Mouse (Mus musculus): ENCODE measurements at regions not wholly inside any gene's neighbourhood (a gene's known extent, or its start where the extent isn't known, plus 50 kb on each side); places are given as distances from the start of the nearest gene placed in this dataset.

DNA sequence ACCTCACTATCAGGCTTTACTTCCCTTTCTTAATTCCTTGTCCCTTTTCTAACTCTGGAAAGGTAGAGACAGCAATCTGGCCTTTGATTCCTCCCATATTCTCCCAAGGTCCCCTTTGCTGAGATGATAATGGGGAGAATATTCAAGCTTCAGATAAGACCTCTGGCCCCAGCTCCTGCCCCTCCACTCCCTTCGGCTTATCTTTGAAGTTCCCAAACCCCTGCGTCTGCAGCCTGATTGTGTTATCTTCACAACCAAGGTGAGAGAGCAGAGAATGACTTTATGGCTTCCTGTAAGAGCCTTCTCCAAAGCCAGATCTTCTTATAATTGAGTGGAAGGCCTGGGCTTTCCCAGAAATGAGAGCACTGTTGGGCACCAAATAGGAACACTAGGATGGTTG, 882.6 kb upstream of the A1bg start:
- WGBS = 30% methylated on average over 2 of the region's 2 CpGs
- no peak overlapping the region for H3K4me3 ChIP-seq

DNA sequence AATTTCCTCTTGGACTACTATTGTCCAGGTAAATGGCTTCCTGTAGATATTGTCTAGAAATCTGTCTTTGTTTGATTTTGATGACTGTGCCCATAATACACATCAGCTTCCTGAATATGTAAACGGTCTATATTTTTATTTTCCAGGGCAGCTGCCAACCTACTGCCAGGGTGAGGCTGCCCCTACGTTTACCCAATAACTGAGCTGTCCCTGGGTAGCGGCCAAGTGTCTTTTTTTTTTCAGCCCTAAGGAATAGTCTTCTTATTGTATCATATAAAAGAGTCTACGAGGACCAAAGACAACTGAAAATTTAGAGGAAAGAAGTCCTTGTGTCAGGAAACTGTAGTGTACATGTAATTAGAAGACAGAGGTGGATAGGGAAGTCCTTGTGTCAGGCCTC, 877.3 kb upstream of the A1bg start:
- 89% methylated on average over 4 of the region's 4 CpGs for WGBS
- Histone ChIP-seq H3K27ac (no peak overlapping the region), H3K4me3 (no peak overlapping the region), H3K36me3 (no peaks in the 10 kb centered on the region), H3K27me3 (ENCODE audit: low read depth, poor library complexity, severe bottlenecking) (no peaks in the 10 kb centered on the region), H3K9me3 (replicated peaks) (no peaks in the 10 kb centered on the region), H3K4me1 (no peaks in the 10 kb centered on the region)
- no peak for DNase-seq (ENCODE audit: low spot score)

More for the DNA sequence above, 882.6 kb upstream of the A1bg start:
- Histone ChIP-seq H3K27ac (no peak overlapping the region), H3K9me3 (replicated peaks) (no peaks in the 10 kb centered on the region), H3K27me3 (ENCODE audit: low read depth, poor library complexity, severe bottlenecking) (no peaks in the 10 kb centered on the region), H3K4me1 (no peaks in the 10 kb centered on the region), H3K36me3 (no peaks in the 10 kb centered on the region)
- DNase-seq (ENCODE audit: low spot score) = no peak

DNA sequence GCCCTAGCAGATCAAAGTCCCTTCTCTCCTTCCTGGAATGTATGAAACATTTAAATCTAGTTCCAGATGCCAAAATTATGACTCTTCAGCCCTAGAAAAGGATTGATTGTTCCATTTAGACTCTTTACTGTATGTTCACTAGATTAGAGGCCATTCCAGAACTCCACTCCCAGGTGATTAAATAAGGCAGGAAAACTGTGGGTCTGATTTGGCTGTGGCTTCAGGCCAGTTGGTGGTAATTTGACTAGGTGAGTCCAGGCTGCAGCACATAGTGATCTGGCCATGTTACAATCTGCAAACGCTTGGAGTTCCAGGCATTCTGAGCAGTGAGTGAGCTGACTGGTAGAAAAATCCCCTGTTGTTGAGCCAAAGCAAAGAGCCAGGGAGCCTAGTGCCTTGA, 875.0 kb upstream of the A1bg start:
- H3K27ac ChIP-seq = no peak overlapping the region
- no peak overlapping the region for H3K4me3 ChIP-seq
- no peaks in the 10 kb centered on the region for H3K9me3 ChIP-seq (replicated peaks)
- no peaks in the 10 kb centered on the region for H3K4me1 ChIP-seq
- DNase-seq (ENCODE audit: low spot score) = no peak
- no peaks in the 10 kb centered on the region for H3K27me3 ChIP-seq (ENCODE audit: low read depth, poor library complexity, severe bottlenecking)
- H3K36me3 ChIP-seq = no peaks in the 10 kb centered on the region
- 67% methylated on average over 1 of the region's 1 CpGs for WGBS

DNA sequence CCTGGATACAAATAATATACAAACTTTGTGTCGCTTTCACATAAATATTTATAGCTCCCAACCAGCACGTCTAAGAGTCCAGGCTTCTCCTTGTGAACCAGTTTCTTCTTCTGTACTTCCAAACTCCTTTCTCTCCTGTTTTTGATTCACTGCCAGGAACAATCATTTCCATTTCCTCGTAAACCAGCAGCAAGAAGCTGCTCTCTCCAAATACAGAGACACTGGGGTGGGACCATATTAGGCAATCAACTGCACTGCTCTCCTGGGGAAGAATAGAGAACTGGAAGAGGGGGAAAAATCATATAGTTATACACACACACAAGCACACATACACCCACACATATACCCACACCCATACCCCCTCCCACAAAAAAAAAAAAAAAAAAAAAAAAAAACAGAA, 871.7 kb upstream of the A1bg start:
- no peak for DNase-seq (ENCODE audit: low spot score)
- Histone ChIP-seq H3K27ac (no peak overlapping the region), H3K4me1 (no peaks in the 10 kb centered on the region), H3K27me3 (ENCODE audit: low read depth, poor library complexity, severe bottlenecking) (no peaks in the 10 kb centered on the region), H3K9me3 (replicated peaks) (no peaks in the 10 kb centered on the region), H3K4me3 (no peak overlapping the region), H3K36me3 (no peaks in the 10 kb centered on the region)
- 81% methylated on average over 3 of the region's 3 CpGs for WGBS

DNA sequence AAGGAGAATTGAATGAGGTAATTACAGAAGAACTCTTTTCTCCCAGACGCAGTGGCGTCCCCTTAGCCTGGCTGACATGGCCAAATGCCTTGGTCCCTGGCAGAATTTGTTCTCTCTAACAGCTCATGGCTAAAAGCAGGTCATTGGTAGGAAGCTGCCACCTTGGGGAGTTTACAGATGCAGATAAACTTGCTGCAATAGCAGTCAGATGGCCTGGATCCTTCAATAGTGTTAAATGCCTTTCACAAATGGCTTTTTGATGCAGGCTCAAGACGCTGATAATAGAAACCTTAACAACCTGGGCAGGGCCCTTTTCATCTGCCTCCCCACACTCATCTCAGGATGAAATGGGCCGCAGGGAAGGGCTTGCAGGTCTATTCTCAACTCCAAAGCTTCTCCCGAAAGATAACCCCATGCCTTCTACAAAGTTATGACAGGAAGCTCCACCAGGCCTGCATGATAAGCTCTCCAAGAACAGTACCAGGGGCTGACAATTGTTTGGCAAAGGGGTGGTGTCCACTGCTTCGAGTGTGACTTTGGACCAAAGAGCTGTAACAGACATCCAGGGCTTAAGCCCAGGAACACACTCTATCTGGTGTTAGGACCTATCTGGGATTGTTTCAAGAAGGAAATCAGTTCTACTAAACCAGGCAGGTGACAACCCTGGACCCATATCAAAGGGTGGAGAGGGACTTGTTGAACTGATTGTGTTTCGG, 867.2 kb upstream of the A1bg start:
- Histone ChIP-seq H3K36me3 (no peaks in the 10 kb centered on the region), H3K27me3 (ENCODE audit: low read depth, poor library complexity, severe bottlenecking) (no peaks in the 10 kb centered on the region), H3K4me1 (no peaks in the 10 kb centered on the region), H3K9me3 (replicated peaks) (no peaks in the 10 kb centered on the region), H3K27ac (no peak overlapping the region), H3K4me3 (no peak overlapping the region)
- 45% methylated on average over 7 of the region's 7 CpGs for WGBS
- DNase-seq (ENCODE audit: low spot score) = no peak

DNA sequence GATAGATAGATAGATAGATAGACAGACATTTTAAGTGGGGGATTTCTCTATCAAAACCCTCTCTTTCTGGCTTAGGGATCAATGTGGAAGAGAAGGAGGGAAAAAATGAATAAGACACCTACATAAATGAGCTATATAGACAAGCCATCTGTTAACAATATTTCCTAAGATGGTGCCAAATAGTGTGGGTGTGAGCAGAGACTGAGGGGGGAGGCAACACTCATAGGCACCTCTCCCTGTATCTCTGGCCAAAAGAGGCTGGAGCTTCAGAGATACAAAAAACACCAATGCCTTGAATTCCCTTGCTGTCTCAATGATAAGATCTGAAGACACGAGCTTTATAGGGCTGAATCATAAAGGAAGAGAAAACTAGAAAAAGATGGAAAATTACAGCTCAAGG, 864.2 kb upstream of the A1bg start:
- Histone ChIP-seq H3K27ac (no peak overlapping the region), H3K4me3 (no peak overlapping the region), H3K9me3 (replicated peaks) (no peaks in the 10 kb centered on the region), H3K27me3 (ENCODE audit: low read depth, poor library complexity, severe bottlenecking) (no peaks in the 10 kb centered on the region), H3K4me1 (no peaks in the 10 kb centered on the region), H3K36me3 (no peaks in the 10 kb centered on the region)
- no peak for DNase-seq (ENCODE audit: low spot score)
- 80% methylated on average over 1 of the region's 1 CpGs for WGBS

DNA sequence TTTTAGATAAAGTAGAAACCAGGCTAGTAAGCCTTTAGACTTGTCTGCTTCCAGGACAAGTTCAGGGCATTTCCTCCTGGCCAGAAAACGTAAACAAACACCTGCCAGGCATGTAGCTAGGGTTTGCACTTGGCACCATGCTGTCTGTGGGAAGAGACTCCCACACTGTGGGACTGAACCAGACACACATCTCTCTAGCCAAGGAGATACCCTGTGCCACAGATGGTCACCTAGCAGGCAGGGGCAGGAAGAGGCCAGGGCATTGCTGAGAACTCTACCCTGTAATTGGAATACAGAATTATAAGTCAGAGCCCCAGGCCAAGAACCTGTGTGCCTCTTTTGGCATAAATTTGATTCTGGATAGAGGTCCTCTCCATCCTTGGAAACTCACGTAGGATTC, 858.7 kb upstream of the A1bg start:
- DNase-seq (ENCODE audit: low spot score) = no peak
- Histone ChIP-seq H3K4me3 (no peak overlapping the region), H3K27me3 (ENCODE audit: low read depth, poor library complexity, severe bottlenecking) (no peaks in the 10 kb centered on the region), H3K27ac (no peak overlapping the region), H3K4me1 (no peaks in the 10 kb centered on the region), H3K9me3 (replicated peaks) (no peaks in the 10 kb centered on the region), H3K36me3 (no peaks in the 10 kb centered on the region)
- 84% methylated on average over 2 of the region's 2 CpGs for WGBS

DNA sequence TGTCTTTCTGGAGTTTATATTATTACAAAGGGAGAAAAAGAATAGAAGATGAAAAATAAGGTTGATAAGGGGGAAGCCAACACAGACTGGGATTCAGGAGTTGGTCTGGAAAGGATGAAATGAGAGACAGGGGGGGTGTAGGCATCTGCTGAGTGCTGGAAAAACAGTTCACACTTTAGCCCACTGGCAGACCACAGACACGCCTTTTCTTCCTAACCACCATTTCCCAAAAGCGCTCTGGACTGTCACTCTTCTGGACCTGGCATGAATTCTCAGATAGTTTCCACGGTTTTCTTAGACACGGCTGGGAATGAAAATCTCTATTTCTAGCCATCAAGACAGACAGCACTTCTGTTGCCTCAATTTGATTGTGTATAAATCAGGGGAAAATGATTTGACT, 850.2 kb upstream of the A1bg start:
- no peak for DNase-seq (ENCODE audit: low spot score)
- Histone ChIP-seq H3K4me1 (peaks cover 6% of the 10 kb centered on the region), H3K36me3 (no peaks in the 10 kb centered on the region), H3K9me3 (replicated peaks) (no peaks in the 10 kb centered on the region), H3K4me3 (no peak overlapping the region), H3K27me3 (ENCODE audit: low read depth, poor library complexity, severe bottlenecking) (no peaks in the 10 kb centered on the region), H3K27ac (no peak overlapping the region)
- 98% methylated on average over 4 of the region's 4 CpGs for WGBS

DNA sequence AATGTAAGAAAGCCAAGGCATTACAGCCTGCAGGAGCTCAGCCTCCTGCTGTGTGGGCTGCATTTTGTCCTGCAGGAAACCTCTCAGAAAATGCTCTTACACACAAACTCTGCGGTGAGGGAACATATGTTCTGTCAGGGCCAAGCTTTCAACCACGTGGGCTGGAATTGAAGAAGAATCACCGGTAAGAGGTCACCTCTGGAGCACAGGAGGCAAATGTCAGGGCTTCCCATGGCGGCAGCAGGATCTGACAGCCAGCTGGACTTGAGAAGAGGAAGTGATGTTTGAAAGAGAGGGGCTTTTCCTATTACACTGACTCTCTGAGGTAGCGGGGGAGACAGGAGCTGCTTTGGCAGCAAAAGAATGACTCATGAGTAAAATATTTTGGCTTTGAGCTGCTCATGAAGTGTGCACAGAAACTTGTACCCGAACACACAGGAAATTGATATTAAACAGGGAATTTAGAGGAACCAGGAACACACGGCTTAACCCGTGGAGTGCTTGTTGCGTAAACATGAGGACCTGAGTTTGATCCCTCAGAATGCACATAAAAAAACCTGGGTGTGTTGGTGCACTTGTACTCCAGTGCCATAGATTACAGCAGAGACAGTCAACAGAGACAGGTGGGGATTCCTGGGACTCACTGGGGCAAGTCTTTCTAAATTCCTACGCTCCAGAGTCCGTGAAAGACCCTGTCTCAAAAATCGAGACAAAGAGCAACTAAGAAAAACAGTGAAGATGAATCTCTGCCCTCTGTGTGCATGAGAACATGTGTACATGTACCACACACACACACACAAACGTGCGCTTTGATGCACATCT, 848.1 kb upstream of the A1bg start:
- Histone ChIP-seq H3K4me1 (peaks cover 6% of the 10 kb centered on the region), H3K27ac (no peak overlapping the region), H3K4me3 (no peak overlapping the region), H3K36me3 (no peaks in the 10 kb centered on the region), H3K9me3 (replicated peaks) (no peaks in the 10 kb centered on the region), H3K27me3 (ENCODE audit: low read depth, poor library complexity, severe bottlenecking) (no peaks in the 10 kb centered on the region)
- DNase-seq (ENCODE audit: low spot score) = no peak
- WGBS = 67% methylated on average over 14 of the region's 14 CpGs

DNA sequence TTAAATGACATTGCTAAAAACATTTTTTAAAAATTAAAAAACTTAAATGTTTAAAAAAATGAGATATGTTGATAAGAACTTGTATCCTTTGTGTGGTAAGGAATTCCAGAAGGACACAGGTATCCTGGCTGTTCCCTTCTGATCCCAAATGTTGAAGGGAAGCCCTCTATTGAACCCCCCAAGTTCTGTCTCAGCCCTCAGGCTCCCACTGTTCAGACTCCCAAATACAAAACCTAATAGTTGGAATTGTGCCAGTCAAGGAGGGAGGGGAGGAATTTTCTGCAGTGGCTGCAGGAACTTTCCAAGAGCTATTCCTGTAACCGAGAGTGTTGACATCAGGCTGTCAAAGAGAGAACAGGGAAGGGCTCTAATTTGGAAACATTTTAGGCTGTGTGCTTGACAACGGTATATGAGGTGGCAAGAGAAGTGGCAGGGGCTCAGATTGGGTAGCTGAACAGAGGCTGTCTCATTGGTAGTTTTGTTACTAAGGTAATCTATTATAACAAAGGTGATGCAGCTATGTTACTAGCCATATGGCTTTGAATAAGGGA, 843.8 kb upstream of the A1bg start:
- no peak for DNase-seq (ENCODE audit: low spot score)
- no peak overlapping the region for H3K4me3 ChIP-seq
- no peaks in the 10 kb centered on the region for H3K36me3 ChIP-seq
- H3K9me3 ChIP-seq (replicated peaks) = no peaks in the 10 kb centered on the region
- 63% methylated on average over 2 of the region's 2 CpGs for WGBS
- H3K27ac ChIP-seq = no peak overlapping the region
- H3K4me1 ChIP-seq = peaks cover 6% of the 10 kb centered on the region
- no peaks in the 10 kb centered on the region for H3K27me3 ChIP-seq (ENCODE audit: low read depth, poor library complexity, severe bottlenecking)

DNA sequence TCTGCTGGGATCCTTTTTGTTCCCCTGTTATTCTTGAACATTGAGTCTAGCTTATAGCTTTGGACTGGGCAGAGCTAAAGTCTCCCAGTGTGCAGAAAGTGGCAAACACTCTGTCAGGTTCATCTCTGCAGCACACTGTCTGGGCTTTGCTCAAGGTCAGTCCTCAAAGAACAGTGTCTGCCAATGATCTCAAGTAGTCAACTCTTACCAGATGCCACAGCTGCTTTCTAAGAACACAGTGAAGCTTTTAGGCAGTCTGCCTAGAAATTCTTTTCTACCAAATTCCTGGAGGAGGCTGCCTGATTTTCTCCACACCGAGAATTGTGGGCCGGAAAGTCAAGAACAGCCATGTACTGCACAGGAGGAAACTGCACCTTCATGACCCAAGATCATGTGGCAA, 831.0 kb upstream of the A1bg start:
- WGBS = 94% methylated on average over 2 of the region's 2 CpGs
- no peak overlapping the region for H3K4me3 ChIP-seq
- no peak for DNase-seq (ENCODE audit: low spot score)
- H3K4me1 ChIP-seq = no peaks in the 10 kb centered on the region
- H3K27me3 ChIP-seq (ENCODE audit: low read depth, poor library complexity, severe bottlenecking) = no peaks in the 10 kb centered on the region
- H3K27ac ChIP-seq = no peak overlapping the region
- H3K36me3 ChIP-seq = no peaks in the 10 kb centered on the region
- no peaks in the 10 kb centered on the region for H3K9me3 ChIP-seq (replicated peaks)

DNA sequence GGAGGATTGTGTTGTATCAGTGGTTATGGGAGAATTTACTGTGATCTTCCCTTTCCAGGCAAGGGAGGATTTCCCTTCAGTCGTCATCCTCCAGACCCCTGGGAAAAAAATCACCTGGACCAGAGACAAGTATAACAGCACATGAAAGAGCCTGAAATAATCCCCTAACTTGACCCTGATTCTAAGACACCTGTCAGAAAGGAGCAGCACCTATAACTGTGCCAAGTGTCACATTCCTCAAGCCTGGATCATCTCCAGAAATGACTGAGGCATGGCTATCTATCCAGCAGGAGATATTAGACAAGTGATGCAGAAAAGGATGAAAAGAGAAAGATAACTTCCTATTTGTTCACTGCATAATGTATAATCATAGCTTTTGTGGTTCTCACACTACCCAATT, 800.9 kb upstream of the A1bg start:
- no peak for DNase-seq (ENCODE audit: low spot score)
- no peaks in the 10 kb centered on the region for H3K36me3 ChIP-seq
- no peaks in the 10 kb centered on the region for H3K27me3 ChIP-seq (ENCODE audit: low read depth, poor library complexity, severe bottlenecking)
- H3K4me3 ChIP-seq = no peak overlapping the region
- WGBS = 56% methylated on average over 1 of the region's 1 CpGs
- H3K4me1 ChIP-seq = no peaks in the 10 kb centered on the region
- no peak overlapping the region for H3K27ac ChIP-seq
- no peaks in the 10 kb centered on the region for H3K9me3 ChIP-seq (replicated peaks)

DNA sequence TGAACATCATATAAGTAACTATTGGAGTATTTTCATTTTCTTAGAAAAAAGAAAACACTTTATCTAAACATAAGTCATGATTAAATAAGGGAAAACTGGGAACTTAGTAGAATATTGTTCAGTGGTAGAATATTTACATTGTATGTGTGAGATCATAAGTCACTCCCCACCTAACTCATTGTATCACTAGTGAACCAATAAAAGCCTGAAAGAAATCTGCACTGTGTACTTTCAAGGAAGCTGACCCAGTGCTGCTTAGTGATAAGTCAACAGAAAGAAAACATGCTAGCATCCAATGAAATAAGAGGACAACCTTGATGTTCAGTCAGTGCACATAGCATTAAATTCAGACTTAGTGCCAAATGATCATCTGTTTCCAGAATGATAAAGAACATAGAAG, 795.7 kb upstream of the A1bg start:
- no peaks in the 10 kb centered on the region for H3K4me1 ChIP-seq
- no peak for DNase-seq (ENCODE audit: low spot score)
- H3K36me3 ChIP-seq = no peaks in the 10 kb centered on the region
- no peaks in the 10 kb centered on the region for H3K27me3 ChIP-seq (ENCODE audit: low read depth, poor library complexity, severe bottlenecking)
- no peaks in the 10 kb centered on the region for H3K9me3 ChIP-seq (replicated peaks)
- H3K4me3 ChIP-seq = no peak overlapping the region
- H3K27ac ChIP-seq = no peak overlapping the region
